Mouse (Mus musculus) CH12.LX (cell line): ENCODE measurements around the gene Actn2. TPM values are rescaled to one million over a fixed set of nuclear protein-coding genes. Genes with fewer than 3 reads are reported as not detected.

ENCODE experiments used
- DNase-seq: peaks from one replicate; pipeline ENCODE4 v3.0.0-alpha.2; 2013; ENCODE audit errors: extremely low read depth
- H3K27ac ChIP-seq: 2 replicates; pipeline ENCODE4 v1.5.1; 2012; ENCODE audit warnings: low read depth, mild to moderate bottlenecking, control low read depth, moderate library complexity; ENCODE audit not compliant: insufficient read depth
- H3K27me3 ChIP-seq: replicated peaks from 2 replicates; pipeline ENCODE3; 2012; ENCODE audit warnings: inconsistent platforms
- H3K36me3 ChIP-seq, 2 experiments: replicated peaks in 1 of 2; 2 replicates each; pipeline versions ENCODE3 to v1.6.1; 2012; ENCODE audit warnings: inconsistent platforms in 1 of 2, low read length in 1 of 2, mild to moderate bottlenecking in 1 of 2, mixed read lengths in 1 of 2, moderate library complexity in 1 of 2; ENCODE audit not compliant: control insufficient read depth in 1 of 2, insufficient read depth in 1 of 2
- H3K4me1 ChIP-seq, 2 experiments: 2 replicates each; pipeline ENCODE4 v1.6.1; 2012; ENCODE audit warnings: inconsistent platforms in 1 of 2, moderate library complexity in 1 of 2; ENCODE audit not compliant: insufficient read depth in 2 of 2, control insufficient read depth in 1 of 2
- H3K4me2 ChIP-seq: 2 replicates; pipeline ENCODE4 v1.6.1; 2012; ENCODE audit warnings: low read depth, mild to moderate bottlenecking, control low read depth; ENCODE audit not compliant: poor library complexity, insufficient read depth, severe bottlenecking
- H3K4me3 ChIP-seq, 3 experiments: fragments of 150-350 bp in 1 of 3; sonication (generic) in 1 of 3; replicated peaks in 1 of 3; 2 replicates each; pipeline versions ENCODE3 to v1.5.1; 2011 to 2012; ENCODE audit warnings: low read depth in 2 of 3, low read length in 2 of 3, mild to moderate bottlenecking in 2 of 3, moderate library complexity in 2 of 3, control low read depth in 1 of 3, improper control_type of control experiment in 1 of 3, inconsistent platforms in 1 of 3, mixed read lengths in 1 of 3; ENCODE audit not compliant: poor library complexity in 1 of 3
- H3K79me2 ChIP-seq: replicated peaks from 2 replicates; pipeline ENCODE4 v1.6.1; 2012; ENCODE audit warnings: mild to moderate bottlenecking, moderate library complexity; ENCODE audit not compliant: control insufficient read depth, poor library complexity, insufficient read depth, severe bottlenecking; ENCODE audit errors: extremely low read depth
- H3K9ac ChIP-seq: 2 replicates; pipeline ENCODE4 v1.6.1; 2012; ENCODE audit warnings: low read depth, mild to moderate bottlenecking, control low read depth, moderate library complexity; ENCODE audit not compliant: insufficient read depth
- H3K9me3 ChIP-seq: replicated peaks from 2 replicates; pipeline ENCODE3; 2012; ENCODE audit warnings: low read length, inconsistent platforms, mixed read lengths
- BHLHE40 ChIP-seq: IDR thresholded peaks from 2 replicates; pipeline ENCODE4 v1.6.1; 2011; ENCODE audit warnings: mild to moderate bottlenecking, low read depth, low read length, improper control_type of control experiment
- CHD2 ChIP-seq: IDR thresholded peaks from 2 replicates; pipeline ENCODE4 v1.6.1; 2011; ENCODE audit warnings: low read length, improper control_type of control experiment
- ELF1 ChIP-seq: IDR thresholded peaks from 2 replicates; pipeline ENCODE4 v1.6.1; 2014; ENCODE audit warnings: low read depth, mild to moderate bottlenecking, inconsistent platforms, low read length, improper control_type of control experiment
- EP300 ChIP-seq: IDR thresholded peaks from 2 replicates; pipeline ENCODE4 v1.6.1; 2011; ENCODE audit warnings: low read length, improper control_type of control experiment
- JUN ChIP-seq: IDR thresholded peaks from 2 replicates; pipeline ENCODE4 v1.6.1; 2011; ENCODE audit warnings: low read depth, mild to moderate bottlenecking, low read length, improper control_type of control experiment, moderate library complexity; ENCODE audit not compliant: insufficient read depth
- MAX ChIP-seq: IDR thresholded peaks from 2 replicates; pipeline ENCODE4 v1.6.1; 2011; ENCODE audit warnings: low read length, improper control_type of control experiment
- MEF2A ChIP-seq: IDR thresholded peaks from 2 replicates; pipeline ENCODE4 v1.6.1; 2014; ENCODE audit warnings: low read depth, mild to moderate bottlenecking, inconsistent platforms, low read length, improper control_type of control experiment, borderline replicate concordance
- MXI1 ChIP-seq: IDR thresholded peaks from 2 replicates; pipeline ENCODE4 v1.6.1; 2011; ENCODE audit warnings: mild to moderate bottlenecking, low read depth, low read length, improper control_type of control experiment
- NELFE ChIP-seq: IDR thresholded peaks from 2 replicates; pipeline ENCODE4 v1.6.1; 2011; ENCODE audit warnings: low read depth, low read length, improper control_type of control experiment
- SIN3A ChIP-seq: IDR thresholded peaks from 2 replicates; pipeline ENCODE4 v1.6.1; 2012; ENCODE audit warnings: low read length, improper control_type of control experiment, inconsistent platforms
- TBP ChIP-seq: conservative IDR thresholded peaks from 2 replicates; pipeline ENCODE4 v1.6.1; 2011; ENCODE audit warnings: low read depth, low read length, improper control_type of control experiment
- ZNF384 ChIP-seq: IDR thresholded peaks from 2 replicates; pipeline ENCODE4 v1.6.1; 2012; ENCODE audit warnings: low read depth, low read length, improper control_type of control experiment, inconsistent platforms
- dilution Hi-C: fragments of 300-500 bp; cut with MboI; formaldehyde crosslinking; loops from 2 replicates; pipeline ENCODE4 v1.14.3; 2020; ENCODE audit warnings: low sequenced_read_pairs; ENCODE audit not compliant: extremely low pct_unique_long_range_greater_than_20kb, extremely low pct_ligation_motif_present
- in situ Hi-C: fragments of 300-500 bp; cut with MboI; formaldehyde crosslinking; loops from 3 replicates; pipeline ENCODE4 v1.14.3; 2019; ENCODE audit warnings: low sequenced_read_pairs, low pct_ligation_motif_present, low pct_unique_long_range_greater_than_20kb, mixed read lengths
- polyA plus RNA-seq: library from polyadenylated mRNA; unstranded; fragments of >175 nt; gene quantifications from 2 replicates; pipeline ENCODE4 v1.2.1, GENCODE M21; 2012; ENCODE audit warnings: low read depth; ENCODE audit not compliant: insufficient read length
- total RNA-seq, 2 experiments: library from RNA; depleted of rRNA; stranded (reverse); fragments of 300-350 nt in 1 of 2; fragments of >200 nt in 1 of 2; gene quantifications; 2 replicates each; pipeline ENCODE4 v1.2.3; 2012 to 2014

Gene Actn2
- total and polyA plus RNA-seq, 3 experiments, result not detected

DNA sequence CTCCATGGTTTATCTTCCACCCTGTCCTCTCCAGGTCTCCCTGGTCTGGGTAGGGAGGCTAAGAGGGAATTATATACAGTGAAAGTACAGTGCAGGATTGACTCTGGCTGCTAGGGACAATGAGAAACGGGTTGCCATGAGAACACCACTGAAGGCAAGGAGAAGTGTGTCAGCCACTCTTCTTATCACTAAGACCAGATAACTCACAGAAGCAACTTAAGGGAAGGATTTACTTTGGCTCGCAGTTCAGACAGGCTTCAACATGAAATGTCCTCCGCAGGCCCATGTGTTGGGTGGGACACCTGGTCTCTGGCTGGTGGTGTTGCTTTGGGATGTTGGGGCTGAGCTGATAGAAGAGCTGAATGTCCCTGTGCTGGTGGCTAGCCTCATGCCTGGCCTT lies 32.2 kb upstream of the Actn2 start:
- dilution Hi-C loops, result no loop called here
- no peaks in the 10 kb centered on the region for H3K27me3 ChIP-seq
- DNase-seq, result no peak
- H3K27ac ChIP-seq, result no peak overlapping the region
- H3K9ac ChIP-seq, result no peak overlapping the region
- no peak overlapping the region for H3K4me3 ChIP-seq
- TF ChIP-seq ELF1 (no peak), ZNF384 (no peak), MXI1 (no peak), NELFE (no peak), TBP (no peak), MAX (no peak), CHD2 (no peak), MEF2A (no peak), SIN3A (no peak), EP300 (no peak)
- TF ChIP-seq, all 38 proteins: peak for 0
- Histone ChIP-seq H3K9me3 (no peaks in the 10 kb centered on the region), H3K4me2 (no peak overlapping the region), H3K4me1 (peaks cover 4 to 5% of the 10 kb centered on the region in 2 experiments; a peak in 2 of 4 replicates), H3K36me3 (no peaks in the 10 kb centered on the region), H3K79me2 (no peaks in the 10 kb centered on the region)
- in situ Hi-C loops, result no loop called here

DNA sequence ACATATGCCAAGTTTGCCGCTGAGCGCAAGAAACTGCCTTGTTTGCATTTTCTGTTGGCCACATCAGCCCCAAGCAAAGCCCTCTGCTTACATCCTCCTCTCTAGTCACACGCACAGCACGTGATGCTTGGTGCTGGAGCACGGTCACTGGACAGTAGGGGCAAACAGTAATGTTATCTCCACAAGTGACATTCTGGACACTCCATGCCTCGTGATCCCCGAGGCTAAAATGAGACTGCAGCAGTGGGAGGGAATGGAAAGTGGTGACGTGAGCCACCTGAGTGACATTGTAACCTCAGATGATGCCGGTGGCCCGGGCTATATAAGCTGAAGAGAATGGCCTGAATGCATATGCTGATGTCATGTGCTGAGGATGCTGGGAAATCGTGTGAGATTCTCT lies 29.4 kb upstream of the Actn2 start:
- no peaks in the 10 kb centered on the region for H3K79me2 ChIP-seq
- no peak overlapping the region for H3K27ac ChIP-seq
- H3K9ac ChIP-seq, result no peak overlapping the region
- peak overlapping the region; percentile 24; the same call in 1 of the 2 replicates for H3K4me2 ChIP-seq
- dilution Hi-C loops, result no loop called here
- H3K9me3 ChIP-seq, result no peaks in the 10 kb centered on the region
- peak overlapping the region in 1 of 3 experiments; percentile 17 for H3K4me3 ChIP-seq
- no peaks in the 10 kb centered on the region for H3K27me3 ChIP-seq
- TF ChIP-seq BHLHE40, result peak; percentile 91
- TF ChIP-seq ZNF384, result no peak
- TF ChIP-seq, all 38 proteins: peak for 1
- in situ Hi-C loops, result no loop called here
- Histone ChIP-seq H3K4me1 (peaks cover 4 to 5% of the 10 kb centered on the region in 2 experiments; a peak in 2 of 4 replicates), H3K36me3 (no peaks in the 10 kb centered on the region)
- DNase-seq, result no peak

DNA sequence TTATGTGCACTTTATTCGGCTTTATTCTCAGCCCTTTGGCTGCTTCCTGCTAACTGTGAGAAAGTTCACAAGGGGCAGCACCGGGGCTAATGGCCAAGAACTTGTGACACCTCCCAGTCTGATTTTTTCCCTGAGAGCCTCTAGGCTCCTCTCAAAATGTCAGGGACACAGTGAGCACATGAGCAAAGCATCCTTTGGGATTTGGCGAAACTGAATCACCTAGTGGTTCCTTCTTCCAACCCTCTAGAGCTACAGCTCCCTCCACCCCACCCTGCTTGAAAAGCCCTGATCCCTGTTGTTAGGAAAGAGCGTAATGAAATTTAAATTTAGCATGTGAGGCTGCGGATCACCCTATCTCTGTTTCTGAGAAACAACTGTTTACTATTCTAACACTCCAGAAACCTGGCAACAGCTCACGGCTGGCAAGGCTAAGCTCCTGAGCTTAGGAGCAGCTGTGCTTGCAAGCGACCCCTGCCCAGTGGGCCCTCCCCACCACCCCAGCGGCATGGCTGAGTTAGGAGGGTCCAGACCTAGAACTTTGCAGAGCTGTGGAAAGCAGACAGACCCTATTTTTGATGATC lies 28.6 kb upstream of the Actn2 start:
- in situ Hi-C loops (no loop called here), dilution Hi-C loops (no loop called here)
- Histone ChIP-seq H3K4me3 (no peak overlapping the region), H3K9ac (no peak overlapping the region), H3K36me3 (no peaks in the 10 kb centered on the region), H3K4me2 (no peak overlapping the region), H3K27me3 (no peaks in the 10 kb centered on the region), H3K9me3 (no peaks in the 10 kb centered on the region), H3K4me1 (peaks cover 4 to 5% of the 10 kb centered on the region in 2 experiments; a peak in 2 of 4 replicates), H3K79me2 (no peaks in the 10 kb centered on the region), H3K27ac (no peak overlapping the region)
- no peak for TF ChIP-seq JUN
- no peak for DNase-seq
